Mouse (Mus musculus): ENCODE measurements around the gene Uck2. TPM values are rescaled to one million over a fixed set of nuclear protein-coding genes. Genes with fewer than 3 reads are reported as not detected.

Uck2 gene
- polyA plus RNA-seq, 1 experiment, result 255 TPM

DNA sequence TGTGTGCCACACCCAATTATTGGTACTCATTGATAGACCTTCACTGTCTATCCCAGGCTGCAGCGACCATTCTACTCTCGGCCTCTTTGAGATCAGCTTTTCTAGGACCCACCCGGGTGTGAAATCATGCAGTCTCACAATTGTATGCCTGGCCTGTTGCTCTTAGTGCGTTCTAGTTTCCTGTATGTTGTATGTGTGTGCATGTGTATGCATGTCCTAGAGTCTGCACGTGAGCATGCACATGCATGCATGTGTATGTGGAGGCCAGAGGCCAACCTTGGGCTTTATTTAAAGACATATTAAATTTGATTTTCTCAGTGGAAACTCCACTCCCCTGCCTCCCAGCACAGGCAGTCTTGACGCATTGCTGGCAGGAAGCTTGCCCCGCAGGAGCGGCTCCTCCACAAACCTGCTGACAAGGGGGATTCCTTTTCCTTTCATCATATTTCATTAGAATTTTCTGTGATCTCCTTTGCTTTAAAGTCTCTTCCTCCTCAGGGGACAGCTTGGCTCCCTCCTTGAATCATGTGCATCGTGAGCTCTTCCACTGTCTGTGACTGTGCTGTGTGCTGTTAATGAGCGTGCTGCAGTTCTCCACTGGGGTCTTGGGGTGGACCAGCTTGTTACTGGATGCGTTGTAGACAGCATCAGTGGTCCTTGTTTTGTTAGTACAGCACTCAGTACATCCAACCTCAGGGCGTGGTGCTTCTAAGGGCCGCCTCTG lies 10.7 kb upstream of the Uck2 start:
- no peak overlapping the region for H3K9ac ChIP-seq (ENCODE audit: low read depth, poor library complexity, severe bottlenecking)
- H3K4me1 ChIP-seq (ENCODE audit: control insufficient read depth, insufficient read depth, low read length), result peaks cover 5% of the 10 kb centered on the region
- no peaks in the 10 kb centered on the region for H3K27me3 ChIP-seq (ENCODE audit: control insufficient read depth, insufficient read depth, low read length, poor library complexity, severe bottlenecking)
- TF ChIP-seq EP300 (IDR thresholded peaks at IDR 0.05; ENCODE audit: insufficient read depth, low read depth, low read length), result no peak
- TF ChIP-seq POLR2A (IDR thresholded peaks at IDR 0.05; ENCODE audit: insufficient read depth, low read length), result no peak
- no peak for TF ChIP-seq CTCF (IDR thresholded peaks at IDR 0.05; ENCODE audit: low read depth, low read length)
- no peak overlapping the region for H3K4me3 ChIP-seq (ENCODE audit: low read depth, low read length)
- H3K27ac ChIP-seq (ENCODE audit: insufficient read depth, low read length), result no peak overlapping the region
- H3K36me3 ChIP-seq (ENCODE audit: control insufficient read depth, insufficient read depth, low read length, poor library complexity, severe bottlenecking), result no peaks in the 10 kb centered on the region
- H3K9me3 ChIP-seq (replicated peaks; ENCODE audit: control insufficient read depth, insufficient read depth, low read length, poor library complexity, severe bottlenecking), result no peaks in the 10 kb centered on the region

GRCm38 (mm10) chr1:167292447-167292846 lies 7.3 kb upstream of the Uck2 start:
- peaks cover 10% of the 10 kb centered on the region for H3K4me1 ChIP-seq (ENCODE audit: control insufficient read depth, insufficient read depth, low read length)
- no peaks in the 10 kb centered on the region for H3K27me3 ChIP-seq (ENCODE audit: control insufficient read depth, insufficient read depth, low read length, poor library complexity, severe bottlenecking)
- H3K27ac ChIP-seq (ENCODE audit: insufficient read depth, low read length), result peak overlapping the region; percentile 34; the same call in 1 of the 2 replicates
- no peak overlapping the region for H3K4me3 ChIP-seq (ENCODE audit: low read depth, low read length)
- no peak overlapping the region for H3K9ac ChIP-seq (ENCODE audit: low read depth, poor library complexity, severe bottlenecking)
- no peak for TF ChIP-seq EP300 (IDR thresholded peaks at IDR 0.05; ENCODE audit: insufficient read depth, low read depth, low read length)
- no peak for TF ChIP-seq CTCF (IDR thresholded peaks at IDR 0.05; ENCODE audit: low read depth, low read length)
- TF ChIP-seq POLR2A (IDR thresholded peaks at IDR 0.05; ENCODE audit: insufficient read depth, low read length), result no peak
- H3K36me3 ChIP-seq (ENCODE audit: control insufficient read depth, insufficient read depth, low read length, poor library complexity, severe bottlenecking), result no peaks in the 10 kb centered on the region
- H3K9me3 ChIP-seq (replicated peaks; ENCODE audit: control insufficient read depth, insufficient read depth, low read length, poor library complexity, severe bottlenecking), result no peaks in the 10 kb centered on the region

DNA sequence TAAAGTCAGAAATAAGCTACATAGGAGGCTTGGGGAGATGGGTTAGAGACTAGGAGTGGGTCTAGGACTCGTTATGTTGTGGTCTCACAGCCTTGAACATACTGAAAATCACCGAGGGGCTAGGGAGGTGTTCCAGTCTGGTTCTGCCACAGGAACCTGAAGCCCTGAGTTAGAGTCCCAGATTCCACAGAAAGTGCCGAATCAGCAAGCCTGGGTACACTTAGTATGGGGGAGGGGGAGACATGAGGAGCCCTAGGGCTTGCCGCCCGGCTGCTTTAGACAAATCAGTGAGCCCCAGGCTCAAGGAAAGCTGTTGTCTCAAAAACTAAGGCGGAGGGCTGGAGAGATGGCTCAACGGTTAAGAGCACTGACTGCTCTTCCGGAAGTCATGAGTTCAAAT lies 6.5 kb upstream of the Uck2 start:
- no peak overlapping the region for H3K9ac ChIP-seq (ENCODE audit: low read depth, poor library complexity, severe bottlenecking)
- peaks cover 10% of the 10 kb centered on the region for H3K4me1 ChIP-seq (ENCODE audit: control insufficient read depth, insufficient read depth, low read length)
- no peaks in the 10 kb centered on the region for H3K9me3 ChIP-seq (replicated peaks; ENCODE audit: control insufficient read depth, insufficient read depth, low read length, poor library complexity, severe bottlenecking)
- H3K27me3 ChIP-seq (ENCODE audit: control insufficient read depth, insufficient read depth, low read length, poor library complexity, severe bottlenecking), result no peaks in the 10 kb centered on the region
- TF ChIP-seq POLR2A (IDR thresholded peaks at IDR 0.05; ENCODE audit: insufficient read depth, low read length) (no peak), CTCF (IDR thresholded peaks at IDR 0.05; ENCODE audit: low read depth, low read length) (no peak), EP300 (IDR thresholded peaks at IDR 0.05; ENCODE audit: insufficient read depth, low read depth, low read length) (no peak)
- no peak overlapping the region for H3K27ac ChIP-seq (ENCODE audit: insufficient read depth, low read length)
- H3K36me3 ChIP-seq (ENCODE audit: control insufficient read depth, insufficient read depth, low read length, poor library complexity, severe bottlenecking), result no peaks in the 10 kb centered on the region
- H3K4me3 ChIP-seq (ENCODE audit: low read depth, low read length), result no peak overlapping the region

GRCm38 (mm10) chr1:167290263-167290592 lies 5.1 kb upstream of the Uck2 start:
- Histone ChIP-seq H3K27me3 (ENCODE audit: control insufficient read depth, insufficient read depth, low read length, poor library complexity, severe bottlenecking) (no peaks in the 10 kb centered on the region), H3K9ac (ENCODE audit: low read depth, poor library complexity, severe bottlenecking) (no peak overlapping the region), H3K4me3 (ENCODE audit: low read depth, low read length) (no peak overlapping the region), H3K27ac (ENCODE audit: insufficient read depth, low read length) (peak overlapping the region; percentile 92), H3K9me3 (replicated peaks; ENCODE audit: control insufficient read depth, insufficient read depth, low read length, poor library complexity, severe bottlenecking) (no peaks in the 10 kb centered on the region), H3K4me1 (ENCODE audit: control insufficient read depth, insufficient read depth, low read length) (peaks cover 6% of the 10 kb centered on the region), H3K36me3 (ENCODE audit: control insufficient read depth, insufficient read depth, low read length, poor library complexity, severe bottlenecking) (no peaks in the 10 kb centered on the region)
- no peak for TF ChIP-seq EP300 (IDR thresholded peaks at IDR 0.05; ENCODE audit: insufficient read depth, low read depth, low read length)
- no peak for TF ChIP-seq POLR2A (IDR thresholded peaks at IDR 0.05; ENCODE audit: insufficient read depth, low read length)
- no peak for TF ChIP-seq CTCF (IDR thresholded peaks at IDR 0.05; ENCODE audit: low read depth, low read length)

DNA sequence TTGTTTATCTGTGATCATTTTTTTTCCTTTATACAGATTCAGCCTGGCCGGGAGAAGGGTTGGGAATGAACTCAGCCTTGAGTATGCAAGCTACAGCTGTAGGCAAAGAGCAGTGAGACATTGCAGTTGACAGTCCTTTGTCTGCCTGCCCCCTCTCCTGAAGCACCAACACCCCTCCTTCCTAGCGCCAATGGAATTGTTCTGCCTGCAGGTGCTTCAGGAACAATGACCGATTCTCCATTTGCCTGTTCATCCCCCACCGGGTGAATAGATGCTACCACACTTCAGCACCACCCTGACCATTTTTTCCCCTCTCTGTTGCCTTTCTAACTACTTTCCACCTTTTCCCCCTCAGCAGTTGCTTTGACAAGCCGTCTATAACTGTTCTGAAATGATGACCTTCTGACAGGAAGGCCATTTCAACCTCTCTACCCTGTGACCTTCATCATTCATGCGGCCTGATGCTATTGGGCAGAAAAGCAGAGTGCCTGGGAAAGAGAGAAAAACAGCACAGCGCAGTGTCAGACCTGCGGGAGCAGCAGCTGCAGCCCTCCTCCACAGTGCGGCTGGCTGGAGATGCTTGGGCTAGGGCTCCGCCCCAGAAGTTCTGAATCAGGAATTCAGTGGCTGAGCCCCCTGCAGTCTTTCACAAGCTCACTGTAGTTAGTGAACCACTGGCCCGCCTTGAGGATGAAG lies 4.6 kb upstream of the Uck2 start:
- no peak overlapping the region for H3K9ac ChIP-seq (ENCODE audit: low read depth, poor library complexity, severe bottlenecking)
- no peak overlapping the region for H3K4me3 ChIP-seq (ENCODE audit: low read depth, low read length)
- TF ChIP-seq CTCF (IDR thresholded peaks at IDR 0.05; ENCODE audit: low read depth, low read length), result no peak
- TF ChIP-seq POLR2A (IDR thresholded peaks at IDR 0.05; ENCODE audit: insufficient read depth, low read length), result no peak
- TF ChIP-seq EP300 (IDR thresholded peaks at IDR 0.05; ENCODE audit: insufficient read depth, low read depth, low read length), result peak; percentile 89

More for the DNA sequence above, 4.6 kb upstream of the Uck2 start:
- H3K4me1 ChIP-seq (ENCODE audit: control insufficient read depth, insufficient read depth, low read length), result peaks cover 6% of the 10 kb centered on the region
- no peaks in the 10 kb centered on the region for H3K36me3 ChIP-seq (ENCODE audit: control insufficient read depth, insufficient read depth, low read length, poor library complexity, severe bottlenecking)
- no peaks in the 10 kb centered on the region for H3K27me3 ChIP-seq (ENCODE audit: control insufficient read depth, insufficient read depth, low read length, poor library complexity, severe bottlenecking)
- H3K9me3 ChIP-seq (replicated peaks; ENCODE audit: control insufficient read depth, insufficient read depth, low read length, poor library complexity, severe bottlenecking), result no peaks in the 10 kb centered on the region
- H3K27ac ChIP-seq (ENCODE audit: insufficient read depth, low read length), result peak overlapping the region; percentile 92
